Mouse (Mus musculus) MEL (cell line): ENCODE data around the gene Dennd1a. TPM values are rescaled to one million over a fixed set of nuclear protein-coding genes. Genes with fewer than 3 reads are reported as not detected.

ENCODE experiments used
- DNase-seq: peaks from one replicate; pipeline ENCODE4 v3.0.0; 2011; ENCODE audit warnings: low read depth, low spot score
- H3K27ac ChIP-seq: 2 replicates; pipeline ENCODE4 v1.5.1; 2012; ENCODE audit warnings: low read depth, mild to moderate bottlenecking, control low read depth, low read length, moderate library complexity; ENCODE audit not compliant: control insufficient read depth
- H3K27me3 ChIP-seq, 2 experiments: fragments of 150-350 bp in 1 of 2; sonication (generic) in 1 of 2; 2 replicates each; pipeline ENCODE4 v1.6.1; 2012; ENCODE audit warnings: low read length in 2 of 2, mild to moderate bottlenecking in 2 of 2, improper control_type of control experiment in 1 of 2, moderate library complexity in 1 of 2; ENCODE audit not compliant: insufficient read depth in 2 of 2, control insufficient read depth in 1 of 2
- H3K36me3 ChIP-seq, 2 experiments: 2 replicates each; pipeline ENCODE4 v1.6.1; 2012 to 2014; ENCODE audit warnings: low read length in 2 of 2, improper control_type of control experiment in 1 of 2, inconsistent platforms in 1 of 2, mild to moderate bottlenecking in 1 of 2; ENCODE audit not compliant: insufficient read depth in 2 of 2, control insufficient read depth in 1 of 2
- H3K4me1 ChIP-seq, 2 experiments: fragments of 150-350 bp in 1 of 2; sonication (generic) in 1 of 2; 2 replicates each; pipeline ENCODE4 v1.6.1; 2012; ENCODE audit warnings: low read length in 2 of 2, improper control_type of control experiment in 1 of 2, mild to moderate bottlenecking in 1 of 2; ENCODE audit not compliant: insufficient read depth in 2 of 2, control insufficient read depth in 1 of 2
- H3K4me3 ChIP-seq, 2 experiments: fragments of 150-350 bp in 1 of 2; sonication (generic) in 1 of 2; 2 replicates each; pipeline ENCODE4 v1.5.1; 2012; ENCODE audit warnings: low read depth in 2 of 2, low read length in 2 of 2, mild to moderate bottlenecking in 2 of 2, moderate library complexity in 2 of 2, control low read depth in 1 of 2, improper control_type of control experiment in 1 of 2; ENCODE audit not compliant: control insufficient read depth in 1 of 2, insufficient read depth in 1 of 2
- H3K79me2 ChIP-seq: 2 replicates; pipeline ENCODE4 v1.6.1; 2012; ENCODE audit warnings: mild to moderate bottlenecking, low read length, moderate library complexity; ENCODE audit not compliant: control insufficient read depth, poor library complexity, insufficient read depth
- H3K9ac ChIP-seq: 2 replicates; pipeline ENCODE4 v1.6.1; 2012; ENCODE audit warnings: low read depth, mild to moderate bottlenecking, control low read depth, low read length, moderate library complexity; ENCODE audit not compliant: control insufficient read depth, poor library complexity, severe bottlenecking
- H3K9me3 ChIP-seq: fragments of 150-350 bp; sonication (generic); replicated peaks from 2 replicates; pipeline ENCODE4 v1.6.1; 2012; ENCODE audit warnings: mild to moderate bottlenecking, low read length, improper control_type of control experiment, moderate library complexity; ENCODE audit not compliant: insufficient read depth
- CHD1 ChIP-seq: IDR thresholded peaks from 2 replicates; pipeline ENCODE4 v1.6.1; 2012; ENCODE audit warnings: low read depth, mild to moderate bottlenecking, inconsistent platforms, low read length, improper control_type of control experiment
- MAX ChIP-seq: IDR thresholded peaks from 2 replicates; pipeline ENCODE4 v1.6.1; 2011; ENCODE audit warnings: low read length, improper control_type of control experiment
- POLR2AphosphoS2 ChIP-seq: IDR thresholded peaks from 2 replicates; pipeline ENCODE4 v1.6.1; 2011; ENCODE audit warnings: low read length, improper control_type of control experiment
- POLR2AphosphoS5 ChIP-seq: IDR thresholded peaks from 2 replicates; pipeline ENCODE4 v1.6.1; 2012; ENCODE audit warnings: low read depth, borderline replicate concordance, mild to moderate bottlenecking, inconsistent platforms, low read length, moderate library complexity, mixed read lengths
- RCOR1 ChIP-seq: IDR thresholded peaks from 2 replicates; pipeline ENCODE4 v1.6.1; 2012; ENCODE audit warnings: low read depth, mild to moderate bottlenecking, inconsistent platforms, low read length, improper control_type of control experiment
- SIN3A ChIP-seq: IDR thresholded peaks from 2 replicates; pipeline ENCODE4 v1.6.1; 2012; ENCODE audit warnings: low read length, improper control_type of control experiment, inconsistent platforms
- TBP ChIP-seq: IDR thresholded peaks from 2 replicates; pipeline ENCODE4 v1.8.0; 2011; ENCODE audit warnings: low read depth, low read length, improper control_type of control experiment
- TCF12 ChIP-seq: IDR thresholded peaks from 2 replicates; pipeline ENCODE4 v1.6.1; 2014; ENCODE audit warnings: low read depth, mild to moderate bottlenecking, inconsistent platforms, low read length, improper control_type of control experiment, moderate library complexity
- USF1 ChIP-seq: IDR thresholded peaks from 2 replicates; pipeline ENCODE4 v1.6.1; 2014; ENCODE audit warnings: low read depth, mild to moderate bottlenecking, inconsistent platforms, low read length, improper control_type of control experiment, moderate library complexity
- ZC3H11A ChIP-seq: IDR thresholded peaks from 2 replicates; pipeline ENCODE4 v1.6.1; 2012; ENCODE audit warnings: low read depth, mild to moderate bottlenecking, inconsistent platforms, low read length, improper control_type of control experiment
- ZMIZ1 ChIP-seq: IDR thresholded peaks from 2 replicates; pipeline ENCODE4 v1.6.1; 2012; ENCODE audit warnings: low read depth, mild to moderate bottlenecking, inconsistent platforms, low read length, improper control_type of control experiment, moderate library complexity
- ZNF384 ChIP-seq: IDR thresholded peaks from 2 replicates; pipeline ENCODE4 v1.6.1; 2012; ENCODE audit warnings: low read depth, mild to moderate bottlenecking, inconsistent platforms, low read length, improper control_type of control experiment
- polyA plus RNA-seq, 2 experiments: library from polyadenylated mRNA; stranded (reverse) in 1 of 2; unstranded in 1 of 2; fragments of >175 nt in 1 of 2; fragments of >200 nt in 1 of 2; gene quantifications; 2 replicates each; pipeline versions ENCODE4 v1.2.1 to v1.2.4; 2012; ENCODE audit warnings: low replicate concordance in 2 of 2, low read depth in 1 of 2; ENCODE audit not compliant: insufficient read length in 2 of 2, insufficient read depth in 1 of 2, missing spikeins in 1 of 2
- total RNA-seq: library from RNA; depleted of rRNA; stranded (reverse); fragments of 300-350 nt; gene quantifications from 2 replicates; pipeline ENCODE4 v1.2.3, GENCODE M21; 2012

The Dennd1a gene
- total and polyA plus RNA-seq, 3 experiments, result 5.0 to 21.8 TPM; not detected in 1

GRCm38 (mm10) chr2:38205281-38205680 is 81.9 kb downstream of the Dennd1a start:
- no peaks in the 10 kb centered on the region; the same call in 1 of the 2 replicates for H3K79me2 ChIP-seq
- no peaks in the 10 kb centered on the region for H3K9me3 ChIP-seq
- no peak overlapping the region for H3K27ac ChIP-seq
- TF ChIP-seq RCOR1, result no peak
- no peak for TF ChIP-seq ZMIZ1
- peak; percentile 76 for TF ChIP-seq ZNF384
- H3K36me3 ChIP-seq, result peaks cover 0 to 5% of the 10 kb centered on the region in 2 experiments; a peak in 2 of 4 replicates
- DNase-seq, result no peak
- H3K4me3 ChIP-seq, result no peak overlapping the region
- peaks cover 3 to 4% of the 10 kb centered on the region in 2 experiments; a peak in 2 of 4 replicates for H3K4me1 ChIP-seq
- no peak overlapping the region for H3K9ac ChIP-seq
- no peaks in the 10 kb centered on the region for H3K27me3 ChIP-seq

DNA sequence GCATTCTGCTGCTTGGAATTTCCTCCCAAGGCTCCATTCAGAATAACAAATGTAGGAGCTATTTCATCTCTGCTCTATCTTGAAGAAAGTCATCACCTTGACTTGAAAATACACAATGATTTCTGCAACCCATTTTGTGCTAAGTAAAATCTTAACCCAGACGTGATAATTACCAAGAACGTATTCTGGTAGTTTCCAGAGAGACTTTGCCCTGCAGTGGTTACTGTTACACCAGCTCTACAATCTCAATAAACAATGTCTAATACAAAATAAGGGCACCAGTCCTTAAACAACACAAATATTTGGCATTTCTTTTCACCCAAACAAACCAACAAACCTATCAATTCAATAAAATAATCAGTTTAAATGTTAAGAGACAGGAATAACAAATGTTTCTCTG is 82.5 kb downstream of the Dennd1a start:
- Histone ChIP-seq H3K79me2 (no peaks in the 10 kb centered on the region; the same call in 1 of the 2 replicates), H3K27ac (no peak overlapping the region), H3K27me3 (no peaks in the 10 kb centered on the region), H3K36me3 (peaks cover 0 to 5% of the 10 kb centered on the region in 2 experiments; a peak in 2 of 4 replicates), H3K9ac (no peak overlapping the region), H3K4me1 (peaks cover 3 to 4% of the 10 kb centered on the region in 2 experiments; a peak in 2 of 4 replicates), H3K9me3 (no peaks in the 10 kb centered on the region), H3K4me3 (no peak overlapping the region)
- TF ChIP-seq MAX, result no peak
- DNase-seq, result no peak

- no peak for TF ChIP-seq POLR2AphosphoS5
- no peak for TF ChIP-seq POLR2AphosphoS2
- no peak for TF ChIP-seq CHD1
- TF ChIP-seq USF1, result no peak
- TF ChIP-seq TCF12, result no peak
- no peak for TF ChIP-seq TBP
- no peak for TF ChIP-seq SIN3A
- TF ChIP-seq ZC3H11A, result no peak
- TF ChIP-seq, all 39 proteins: peak for 0
- H3K4me3 ChIP-seq, result no peak overlapping the region
- DNase-seq, result no peak
Measured at GRCm38 (mm10) chr2:38198072-38198471, 89.1 kb downstream of the Dennd1a start.

More at GRCm38 (mm10) chr2:38198072-38198471, 89.1 kb downstream of the Dennd1a start:
- peaks cover 0 to 19% of the 10 kb centered on the region in 2 experiments; a peak in 2 of 4 replicates for H3K36me3 ChIP-seq
- no peak overlapping the region for H3K27ac ChIP-seq
- H3K9me3 ChIP-seq, result no peaks in the 10 kb centered on the region
- peaks cover 3% of the 10 kb centered on the region in 2 experiments; a peak in 2 of 4 replicates for H3K4me1 ChIP-seq
- H3K79me2 ChIP-seq, result no peaks in the 10 kb centered on the region; the same call in none of the 2 replicates
- no peak overlapping the region for H3K9ac ChIP-seq
- H3K27me3 ChIP-seq, result no peaks in the 10 kb centered on the region
